8 mouse cellular contexts compared by ENCODE assay signal in genomic region chr11:100970557-100970937, GRCm38 (mm10). TPM values are rescaled to one million over a fixed set of nuclear protein-coding genes. Genes with fewer than 3 reads are reported as not detected.
DNase-seq lines count a peak whose midpoint lies in the region; ATAC-seq and TF ChIP-seq lines count a peak whose summit lies in the region.

Gene Cavin1, minus strand, starts transcription at chr11:100970887.

- intact Hi-C loops in left cerebral cortex, adult 2 months (cut with DNase I) = no loop called here

- ATAC-seq in hindbrain, embryonic 12.5 days (ENCODE audit: low FRiP score) = no peak
- no peak for ATAC-seq in monocyte, adult 5-6 weeks (replicated peaks; ENCODE audit: insufficient number of reproducible peaks, low FRiP score, low TSS enrichment, poor library complexity, severe bottlenecking)

- H3K9me3 ChIP-seq in hindbrain, embryonic 12.5 days (replicated peaks) = no peaks in the 10 kb centered on the region

- H3K4me2 ChIP-seq in hindbrain, embryonic 12.5 days (replicated peaks) = peak within 1 kb of the TSS; percentile 51

- H3K9ac ChIP-seq in hindbrain, embryonic 12.5 days = peak within 1 kb of the TSS; percentile 24; the same call in 1 of the 2 replicates

- WGBS in hindbrain, embryonic 12.5 days = 1% methylated on average over 20 of the region's 20 CpGs

- H3K36me3 ChIP-seq in hindbrain, embryonic 12.5 days = no peaks in the 10 kb centered on the region

- H3K4me1 ChIP-seq in hindbrain, embryonic 12.5 days = peaks cover 17% of the 10 kb centered on the region

- peak within 1 kb of the TSS; percentile 38 for H3K4me3 ChIP-seq in hindbrain, embryonic 12.5 days
- peak within 1 kb of the TSS; percentile 52 for H3K4me3 ChIP-seq in left cerebral cortex, adult 2 months

- peaks cover 92% of the 10 kb centered on the region for H3K27me3 ChIP-seq in hindbrain, embryonic 12.5 days

- peak; percentile 98 for DNase-seq in adipocyte (ENCODE audit: low spot score)
- peak; percentile 65 for DNase-seq in cerebellum, adult 9-11 months
- peak; percentile 99 for DNase-seq in gastrocnemius, adult 18-20 months (ENCODE audit: low spot score)
- peak; percentile 47 to 62 for DNase-seq in left cerebral cortex, adult 2 months (ENCODE audit: extremely low spot score in 1 of 2, low spot score in 2 of 2)
- DNase-seq in lung, postnatal 36 days = peak; percentile 98
- peak; percentile 38 for DNase-seq in right cerebral cortex, postnatal 25 days

- H3K27ac ChIP-seq in hindbrain, embryonic 12.5 days = no peak within 1 kb of the TSS
- H3K27ac ChIP-seq in left cerebral cortex, adult 2 months = peak within 1 kb of the TSS; percentile 75

- TF ChIP-seq CTCF in left cerebral cortex, adult 2 months (IDR thresholded peaks at IDR 0.05) = no peak

RNA-seq across cellular contexts. Expression of gene Cavin1, which starts in this region (rescaled TPM):
- 100 to 1,000 TPM; 128 to 153 TPM for total RNA-seq in gastrocnemius, adult 18-20 months (2021)
- 51.4 and 63.2 TPM in 2 replicates for polyA plus RNA-seq in hindbrain, embryonic 12.5 days (2016; fragmentation: Nextera tagmentation; extraction: Ambion mirVana)
- 10 to 100 TPM; 19.2 to 22.2 TPM for total RNA-seq in left cerebral cortex, adult 2 months (2021)
- 0.32 to 2.5 TPM in 2 of 3 replicates, not detected in the other for total RNA-seq in monocyte, adult 5-6 weeks (2017)

Comparison
In these comparisons a context has a peak if more than half of its experiments do, and no peak if none do; other contexts are left out.
1. DNase-seq: peak in every context shown above with its lines; median percentile 99 in gastrocnemius, adult 18-20 months; 98 in adipocyte; 98 in lung, postnatal 36 days; 65 in cerebellum, adult 9-11 months; 54 in left cerebral cortex, adult 2 months; 38 in right cerebral cortex, postnatal 25 days.